Mouse (Mus musculus) midbrain, embryonic 10.5 days (tissue): Measurements from ENCODE around the gene Cap1. TPM values are rescaled to one million over a fixed set of nuclear protein-coding genes. Genes with fewer than 3 reads are reported as not detected.
"Not testable (repeated sequence)": the region's sequence is repeated elsewhere in the genome, so short reads cannot be mapped to it uniquely, and the experiment has no call there.

ENCODE experiments used
- DNase-seq: peaks from one replicate; pipeline ENCODE4 v3.0.0-alpha.2; 2017; ENCODE audit warnings: low spot score
- H3K27ac ChIP-seq: fragments of 300-500 bp; sonication (generic); replicated peaks from 2 replicates; pipeline ENCODE4 v1.5.1; 2016; ENCODE audit warnings: mild to moderate bottlenecking
- H3K27me3 ChIP-seq: fragments of 300-500 bp; sonication (generic); 2 replicates; pipeline ENCODE4 v1.6.1; 2016; ENCODE audit warnings: low read depth, mild to moderate bottlenecking; ENCODE audit not compliant: poor library complexity, severe bottlenecking
- H3K36me3 ChIP-seq: fragments of 300-500 bp; sonication (generic); 2 replicates; pipeline ENCODE4 v1.6.1; 2016; ENCODE audit warnings: mild to moderate bottlenecking, moderate library complexity
- H3K4me1 ChIP-seq: fragments of 300-500 bp; sonication (generic); 2 replicates; pipeline ENCODE4 v1.6.1; 2016
- H3K4me3 ChIP-seq: fragments of 300-500 bp; sonication (generic); 2 replicates; pipeline ENCODE4 v1.5.1; 2016; ENCODE audit warnings: mild to moderate bottlenecking, moderate library complexity
- H3K9me3 ChIP-seq: fragments of 300-500 bp; sonication (generic); replicated peaks from 2 replicates; pipeline ENCODE4 v1.6.1; 2016; ENCODE audit warnings: mild to moderate bottlenecking
- WGBS: fragments of 180-500 bp; shearing (Covaris S2); methylation state at CpG from one replicate; pipeline ENCODE4 v1.1.7; 2016; 5-methylcytosine and 5-hydroxymethylcytosine counted together
- polyA plus RNA-seq: library from polyadenylated mRNA; unstranded; fragments of >200 nt; fragmentation: Nextera tagmentation; extraction: Ambion mirVana; gene quantifications from 2 replicates; pipeline ENCODE4 v1.2.1, GENCODE M21; 2016

Gene Cap1
- polyA plus RNA-seq, 1 experiment from 2014 or later, result 69.4 TPM

DNA sequence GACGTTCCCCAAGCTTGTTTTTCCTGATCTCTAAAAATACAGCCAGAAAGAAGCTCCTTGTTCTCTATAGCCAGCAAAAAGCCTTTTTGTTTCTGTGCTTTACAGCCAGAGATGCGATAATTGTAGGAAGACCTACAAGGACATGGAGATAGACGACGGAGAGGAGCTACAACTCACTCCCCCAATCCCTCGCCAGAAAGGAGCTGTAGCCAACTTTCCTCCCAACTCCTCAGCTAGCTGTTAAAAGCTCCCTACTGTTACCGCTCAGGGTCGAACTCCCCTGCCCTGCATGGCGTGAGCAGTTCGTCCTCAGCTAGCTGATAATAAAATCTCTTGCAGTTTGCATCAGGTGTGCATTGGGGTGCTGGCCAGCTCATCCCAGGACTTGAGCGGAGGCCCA is 64.9 kb downstream of the Cap1 start:
- not testable (repeated sequence) for H3K9me3 ChIP-seq, H3K4me3 ChIP-seq, H3K36me3 ChIP-seq, DNase-seq, H3K4me1 ChIP-seq, H3K27me3 ChIP-seq, H3K27ac ChIP-seq
- 34% methylated on average over 10 of the region's 10 CpGs for WGBS

GRCm38 (mm10) chr4:122816202-122816601 is 69.7 kb downstream of the Cap1 start:
- H3K4me1 ChIP-seq, result no peaks in the 10 kb centered on the region
- no peak overlapping the region for H3K27ac ChIP-seq
- no peaks in the 10 kb centered on the region for H3K27me3 ChIP-seq
- no peaks in the 10 kb centered on the region for H3K9me3 ChIP-seq
- H3K4me3 ChIP-seq, result no peak overlapping the region
- no peak for DNase-seq
- H3K36me3 ChIP-seq, result no peaks in the 10 kb centered on the region
- WGBS, result 85% methylated on average over 1 of the region's 1 CpGs

DNA sequence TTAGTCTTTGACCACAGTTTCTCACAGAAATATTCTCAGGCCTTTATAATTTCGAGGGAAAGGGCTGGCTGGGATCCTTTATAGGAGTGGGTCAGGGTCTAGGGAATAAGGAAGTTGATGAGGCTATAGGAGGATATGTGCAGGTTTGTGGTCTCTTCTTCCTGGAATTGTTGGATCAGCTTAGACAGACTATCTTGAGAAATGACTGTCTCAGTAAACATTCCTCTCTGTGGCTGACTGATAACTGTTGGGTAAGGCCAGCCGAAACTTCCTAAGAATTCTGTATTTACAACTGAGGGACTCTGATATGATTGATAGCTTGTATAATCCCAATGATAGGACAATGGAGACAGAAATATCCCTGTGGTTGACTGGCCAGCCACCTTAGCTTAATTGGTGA is 74.0 kb downstream of the Cap1 start:
- H3K9me3 ChIP-seq, result no peaks in the 10 kb centered on the region
- no peaks in the 10 kb centered on the region for H3K27me3 ChIP-seq
- no peaks in the 10 kb centered on the region for H3K36me3 ChIP-seq
- no peak for DNase-seq
- H3K4me3 ChIP-seq, result no peak overlapping the region
- no peaks in the 10 kb centered on the region for H3K4me1 ChIP-seq
- no peak overlapping the region for H3K27ac ChIP-seq
- WGBS, result 69% methylated on average over 2 of the region's 2 CpGs

DNA sequence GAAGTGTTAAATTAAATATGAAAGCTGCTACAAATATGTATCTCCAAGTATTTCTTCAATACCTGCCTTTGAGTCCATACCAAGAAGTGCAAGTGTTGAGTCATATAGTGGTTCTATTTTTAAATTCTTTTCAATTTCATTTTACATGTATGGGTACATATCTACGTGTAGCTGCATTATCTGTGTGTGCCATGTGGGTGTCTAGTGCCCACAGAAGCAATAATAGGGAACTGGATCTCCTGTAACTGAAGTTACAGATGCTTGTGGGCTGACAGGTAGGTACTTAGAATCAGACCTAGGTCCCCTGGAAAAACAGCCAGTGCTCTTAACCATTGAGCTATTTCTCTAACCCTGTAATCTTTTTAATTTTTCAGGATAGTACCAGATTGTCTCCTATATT is 74.7 kb downstream of the Cap1 start:
- no peak for DNase-seq
- Histone ChIP-seq H3K4me1 (no peaks in the 10 kb centered on the region), H3K36me3 (no peaks in the 10 kb centered on the region), H3K27me3 (no peaks in the 10 kb centered on the region), H3K9me3 (no peaks in the 10 kb centered on the region), H3K4me3 (no peak overlapping the region), H3K27ac (no peak overlapping the region)
- 65% methylated on average over 1 of the region's 1 CpGs for WGBS

Other genes starting within 250 kb of the Cap1 start
- gene 9530002B09Rik, start 196.8 kb downstream of the Cap1 start, polyA plus RNA-seq, result not detected in 2 replicates
- 64.7 and 69.3 TPM in 2 replicates for gene Ppt1, start 49.8 kb downstream of the Cap1 start, polyA plus RNA-seq
- gene Mfsd2a, start 75.1 kb upstream of the Cap1 start, polyA plus RNA-seq, result 22.6 and 27.2 TPM in 2 replicates
- 82.4 and 92.7 TPM in 2 replicates for gene Mycl, start 109.6 kb upstream of the Cap1 start, polyA plus RNA-seq
- gene Trit1, start 130.5 kb upstream of the Cap1 start, polyA plus RNA-seq, result 27.6 and 28.2 TPM in 2 replicates
- gene Bmp8b, start 219.1 kb upstream of the Cap1 start, polyA plus RNA-seq, result 0.07 and 0.09 TPM in 2 replicates
- gene Oxct2b, start 230.2 kb upstream of the Cap1 start, polyA plus RNA-seq, result 0.07 TPM in 2 replicates